Mouse (Mus musculus): ENCODE data around the gene Cisd2. TPM values are rescaled to one million over a fixed set of nuclear protein-coding genes. Genes with fewer than 3 reads are reported as not detected.

The Cisd2 gene
- polyA plus RNA-seq, 1 experiment from 2014 or later = 72.8 TPM

DNA sequence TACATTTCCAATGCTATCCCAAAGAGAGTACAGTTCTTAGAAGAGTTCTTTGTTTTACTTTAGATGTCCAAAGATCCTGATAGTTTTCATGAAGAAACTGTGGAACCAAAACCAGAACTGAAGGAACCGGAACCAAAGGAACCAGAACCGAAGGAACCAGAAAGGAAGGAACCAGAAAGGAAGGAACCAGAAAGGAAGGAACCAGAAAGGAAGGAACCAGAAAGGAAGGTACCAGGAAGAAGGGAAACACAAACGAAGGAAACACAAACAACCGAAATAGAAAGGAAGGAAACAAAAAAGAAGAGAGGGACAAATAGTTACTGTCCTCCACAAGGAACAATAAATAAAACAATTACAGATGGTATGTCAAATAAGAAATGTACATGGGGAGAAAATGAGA lies 66.3 kb downstream of the Cisd2 start:
- WGBS = 93% methylated on average over 4 of the region's 4 CpGs
- ATAC-seq (ENCODE audit: insufficient read depth, low FRiP score, low TSS enrichment) = no peak
- H3K27me3 ChIP-seq (ENCODE audit: control insufficient read depth, insufficient read depth, low read length) = no peaks in the 10 kb centered on the region

More for the DNA sequence above, 66.3 kb downstream of the Cisd2 start:
- Histone ChIP-seq H3K9me3 (ENCODE audit: control insufficient read depth, low read length) (no peaks in the 10 kb centered on the region), H3K4me3 (ENCODE audit: low read depth, low read length) (no peak overlapping the region), H3K36me3 (ENCODE audit: control insufficient read depth, insufficient read depth, low read length) (no peaks in the 10 kb centered on the region), H3K4me1 (ENCODE audit: control insufficient read depth, insufficient read depth, low read length) (no peaks in the 10 kb centered on the region), H3K27ac (ENCODE audit: low read depth, low read length) (no peak overlapping the region), H3K9ac (ENCODE audit: low read length) (no peak overlapping the region), H3K4me2 (ENCODE audit: low read depth) (no peak overlapping the region)
- DNase-seq (ENCODE audit: low spot score) = no peak

Other genes starting within 250 kb of the Cisd2 start
- 37.1 and 38.6 TPM in 2 replicates for gene Cenpe, start 211.4 kb downstream of the Cisd2 start, polyA plus RNA-seq (2014; fragmentation: Nextera tagmentation; extraction: Ambion mirVana)
- gene Bdh2, start 142.7 kb downstream of the Cisd2 start, polyA plus RNA-seq (2014; fragmentation: Nextera tagmentation; extraction: Ambion mirVana) = 5.2 and 6.9 TPM in 2 replicates
- 2.0 and 2.5 TPM in 2 replicates for gene Slc9b2, start 116.2 kb downstream of the Cisd2 start, polyA plus RNA-seq (2014; fragmentation: Nextera tagmentation; extraction: Ambion mirVana)
- 0.17 TPM in 1 of 2 replicates, not detected in the other for gene Slc9b1, start 75.9 kb downstream of the Cisd2 start, polyA plus RNA-seq (2014; fragmentation: Nextera tagmentation; extraction: Ambion mirVana)
- gene Ube2d3, start 14.2 kb upstream of the Cisd2 start, polyA plus RNA-seq (2014; fragmentation: Nextera tagmentation; extraction: Ambion mirVana) = 642 and 652 TPM in 2 replicates
- 3.1 and 4.0 TPM in 2 replicates for gene Manba, start 61.7 kb upstream of the Cisd2 start, polyA plus RNA-seq (2014; fragmentation: Nextera tagmentation; extraction: Ambion mirVana)

All from neural tube, embryonic 11.5 days (tissue).